Mouse (Mus musculus) liver, adult 2 months (tissue): ENCODE measurements around the gene Prm1. TPM values are rescaled to one million over a fixed set of nuclear protein-coding genes. Genes with fewer than 3 reads are reported as not detected.

Experiments
- DNase-seq: peaks from one replicate; pipeline ENCODE4 v3.0.0-alpha.2; 2011; ENCODE audit warnings: low read depth, low spot score; ENCODE audit errors: extremely low read depth
- H3K27ac ChIP-seq: fragments of 200-500 bp; replicated peaks from 2 replicates; pipeline ENCODE4 v1.5.1; 2012; ENCODE audit warnings: low read depth, mild to moderate bottlenecking, control low read depth, inconsistent platforms, low read length; ENCODE audit not compliant: insufficient read depth
- H3K27me3 ChIP-seq: fragments of 200-500 bp; 2 replicates; pipeline ENCODE4 v1.6.1; 2012; ENCODE audit warnings: mild to moderate bottlenecking, moderate library complexity, low read length, inconsistent platforms; ENCODE audit not compliant: control insufficient read depth, insufficient read depth
- H3K36me3 ChIP-seq: fragments of 200-500 bp; 2 replicates; pipeline ENCODE4 v1.6.1; 2012; ENCODE audit warnings: low read length, inconsistent platforms; ENCODE audit not compliant: control insufficient read depth, insufficient read depth
- H3K4me1 ChIP-seq: fragments of 200-500 bp; 2 replicates; pipeline ENCODE4 v1.6.1; 2011; ENCODE audit warnings: low read length; ENCODE audit not compliant: control insufficient read depth, insufficient read depth
- H3K4me3 ChIP-seq: fragments of 200-500 bp; 2 replicates; pipeline ENCODE4 v1.5.1; 2011; ENCODE audit warnings: low read depth, mild to moderate bottlenecking, control low read depth, low read length, moderate library complexity; ENCODE audit not compliant: insufficient read depth
- H3K79me2 ChIP-seq: fragments of 200-500 bp; 2 replicates; pipeline ENCODE4 v1.6.1; 2012; ENCODE audit warnings: inconsistent platforms, mild to moderate bottlenecking, low read length, moderate library complexity; ENCODE audit not compliant: control insufficient read depth, insufficient read depth
- H3K9ac ChIP-seq: fragments of 200-500 bp; 2 replicates; pipeline ENCODE4 v1.6.1; 2012; ENCODE audit warnings: low read depth, mild to moderate bottlenecking, control low read depth, inconsistent platforms, low read length
- CTCF ChIP-seq: fragments of 200-500 bp; IDR thresholded peaks from 2 replicates; pipeline ENCODE4 v1.5.1; 2011; ENCODE audit warnings: low read depth, low read length, control low read depth
- POLR2A ChIP-seq: fragments of 200-500 bp; IDR thresholded peaks from 2 replicates; pipeline ENCODE4 v1.6.1; 2011; ENCODE audit warnings: low read length, control low read depth; ENCODE audit not compliant: insufficient read depth; ENCODE audit errors: extremely low read depth
- WGBS: fragments of 180-500 bp; shearing (Covaris S2); methylation state at CpG from one replicate; pipeline ENCODE4 v1.1.7; 2018; 5-methylcytosine and 5-hydroxymethylcytosine counted together
- polyA plus RNA-seq: library from polyadenylated mRNA; depleted of rRNA; stranded (reverse); fragments of >200 nt; gene quantifications from 2 replicates; pipeline ENCODE4 v1.2.3, GENCODE M21; 2012
- total RNA-seq: library from RNA; depleted of rRNA; stranded (reverse); fragments of >200 nt; gene quantifications from 2 replicates; pipeline ENCODE4 v1.2.3, GENCODE M21; 2014

Prm1 gene
- total and polyA plus RNA-seq, 2 experiments = not detected

GRCm38 (mm10) chr16:10845952-10846351 lies 40.3 kb upstream of the Prm1 start:
- no peak for DNase-seq
- no peak overlapping the region for H3K4me3 ChIP-seq
- no peak overlapping the region for H3K9ac ChIP-seq
- no peak overlapping the region for H3K27ac ChIP-seq
- no peak for TF ChIP-seq POLR2A
- TF ChIP-seq CTCF = no peak
- H3K36me3 ChIP-seq = no peaks in the 10 kb centered on the region
- 89% methylated on average over 6 of the region's 6 CpGs for WGBS
- peaks cover 9% of the 10 kb centered on the region for H3K4me1 ChIP-seq
- no peaks in the 10 kb centered on the region for H3K27me3 ChIP-seq
- no peaks in the 10 kb centered on the region for H3K79me2 ChIP-seq

GRCm38 (mm10) chr16:10844319-10844670 lies 38.7 kb upstream of the Prm1 start:
- WGBS = 21% methylated on average over 6 of the region's 6 CpGs
- H3K36me3 ChIP-seq = no peaks in the 10 kb centered on the region
- H3K79me2 ChIP-seq = no peaks in the 10 kb centered on the region
- no peak overlapping the region for H3K9ac ChIP-seq
- no peak overlapping the region for H3K27ac ChIP-seq
- peaks cover 7% of the 10 kb centered on the region for H3K4me1 ChIP-seq
- no peak for TF ChIP-seq POLR2A
- no peak for TF ChIP-seq CTCF
- H3K4me3 ChIP-seq = no peak overlapping the region
- H3K27me3 ChIP-seq = no peaks in the 10 kb centered on the region
- DNase-seq = no peak

GRCm38 (mm10) chr16:10843486-10844318 lies 38.1 kb upstream of the Prm1 start:
- Histone ChIP-seq H3K79me2 (no peaks in the 10 kb centered on the region), H3K27me3 (no peaks in the 10 kb centered on the region), H3K36me3 (no peaks in the 10 kb centered on the region), H3K27ac (no peak overlapping the region), H3K9ac (peak overlapping the region; percentile 14), H3K4me3 (peak overlapping the region; percentile 51), H3K4me1 (peaks cover 7% of the 10 kb centered on the region)
- peak; percentile 19 for DNase-seq
- TF ChIP-seq CTCF = no peak
- TF ChIP-seq POLR2A = no peak
- 9% methylated on average over 18 of the region's 18 CpGs for WGBS

GRCm38 (mm10) chr16:10842282-10842855 lies 36.7 kb upstream of the Prm1 start:
- Histone ChIP-seq H3K27ac (no peak overlapping the region), H3K9ac (no peak overlapping the region), H3K36me3 (no peaks in the 10 kb centered on the region), H3K27me3 (no peaks in the 10 kb centered on the region), H3K79me2 (no peaks in the 10 kb centered on the region), H3K4me3 (no peak overlapping the region), H3K4me1 (peaks cover 10% of the 10 kb centered on the region)
- TF ChIP-seq CTCF (no peak), POLR2A (no peak)
- DNase-seq = no peak
- 94% methylated on average over 4 of the region's 4 CpGs for WGBS

GRCm38 (mm10) chr16:10840018-10840417 lies 34.4 kb upstream of the Prm1 start:
- Histone ChIP-seq H3K36me3 (no peaks in the 10 kb centered on the region), H3K4me1 (peaks cover 12% of the 10 kb centered on the region), H3K27ac (no peak overlapping the region), H3K4me3 (no peak overlapping the region), H3K79me2 (no peaks in the 10 kb centered on the region), H3K9ac (no peak overlapping the region), H3K27me3 (no peaks in the 10 kb centered on the region)
- TF ChIP-seq CTCF (no peak), POLR2A (no peak)
- DNase-seq = no peak
- WGBS = 90% methylated on average over 14 of the region's 14 CpGs
